Mouse (Mus musculus) limb, embryonic 13.5 days (tissue): ENCODE data around the gene Tgfb3. TPM values are rescaled to one million over a fixed set of nuclear protein-coding genes. Genes with fewer than 3 reads are reported as not detected.

ENCODE experiments used
- ATAC-seq: fragments of 200-750 bp; cut with Nextera tagmentation; 2 replicates; pipeline ENCODE4 v1.8.0; 2017; ENCODE audit warnings: low read depth, moderate number of reproducible peaks, moderate TSS enrichment; ENCODE audit not compliant: low FRiP score
- H3K27ac ChIP-seq: fragments of 300-500 bp; sonication (generic); 2 replicates; pipeline ENCODE4 v1.5.1; 2015; ENCODE audit warnings: inconsistent platforms, mild to moderate bottlenecking, moderate library complexity
- H3K27me3 ChIP-seq: fragments of 300-500 bp; sonication (generic); 2 replicates; pipeline ENCODE4 v1.6.1; 2015; ENCODE audit warnings: mild to moderate bottlenecking, inconsistent platforms
- H3K36me3 ChIP-seq: fragments of 300-500 bp; sonication (generic); 2 replicates; pipeline ENCODE4 v1.6.1; 2015; ENCODE audit warnings: inconsistent platforms, mild to moderate bottlenecking, moderate library complexity
- H3K4me1 ChIP-seq: fragments of 300-500 bp; sonication (generic); 2 replicates; pipeline ENCODE4 v1.6.1; 2015; ENCODE audit warnings: inconsistent platforms
- H3K4me2 ChIP-seq: fragments of 300-500 bp; sonication (generic); replicated peaks from 2 replicates; pipeline ENCODE4 v1.6.1; 2015; ENCODE audit warnings: inconsistent platforms, mild to moderate bottlenecking, moderate library complexity
- H3K4me3 ChIP-seq: fragments of 300-500 bp; sonication (generic); 2 replicates; pipeline ENCODE4 v1.5.1; 2015; ENCODE audit warnings: moderate library complexity, mild to moderate bottlenecking, inconsistent platforms
- H3K9ac ChIP-seq: fragments of 300-500 bp; sonication (generic); 2 replicates; pipeline ENCODE4 v1.6.1; 2015; ENCODE audit warnings: mild to moderate bottlenecking, inconsistent platforms
- H3K9me3 ChIP-seq: fragments of 300-500 bp; sonication (generic); 2 replicates; pipeline ENCODE4 v1.6.1; 2016; ENCODE audit warnings: inconsistent platforms
- WGBS: fragments of 180-500 bp; shearing (Covaris S2); methylation state at CpG from one replicate; pipeline ENCODE4 v1.1.7; 2015; 5-methylcytosine and 5-hydroxymethylcytosine counted together
- polyA plus RNA-seq: library from polyadenylated mRNA; unstranded; fragments of >200 nt; fragmentation: Nextera tagmentation; extraction: Ambion mirVana; gene quantifications from 2 replicates; pipeline ENCODE4 v1.2.1, GENCODE M21; 2015

Tgfb3 gene
- polyA plus RNA-seq, 1 experiment from 2014 or later: 73.3 TPM

DNA sequence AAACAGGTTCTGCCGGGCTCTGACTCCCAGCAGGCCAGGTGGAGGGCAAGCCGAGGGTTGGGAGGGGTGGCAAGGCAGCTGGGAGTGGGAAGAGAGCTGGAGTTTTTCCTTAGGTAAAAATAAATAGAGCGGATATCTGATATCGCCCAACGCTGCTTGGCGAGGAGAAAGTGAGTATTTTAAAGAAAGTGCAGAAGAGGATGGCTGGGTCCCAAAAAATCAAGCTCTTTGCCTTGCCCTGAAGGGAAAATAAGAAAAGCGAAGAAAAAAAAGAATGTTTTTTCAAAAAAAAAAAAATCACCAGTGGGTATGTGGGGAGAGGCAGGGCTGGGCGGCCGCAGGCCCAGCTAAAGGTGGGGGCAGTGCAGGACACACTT lies 677 bp downstream of the Tgfb3 start:
- WGBS: 7% methylated on average over 9 of the region's 9 CpGs
- Histone ChIP-seq H3K4me1 (peaks cover 60% of the 10 kb centered on the region), H3K9ac (peak overlapping the region; percentile 78), H3K9me3 (no peaks in the 10 kb centered on the region), H3K27me3 (no peaks in the 10 kb centered on the region), H3K4me3 (peak overlapping the region; percentile 58), H3K4me2 (peak overlapping the region; percentile 97), H3K27ac (peak overlapping the region; percentile 99), H3K36me3 (peaks cover 16% of the 10 kb centered on the region)
- ATAC-seq: no peak

DNA sequence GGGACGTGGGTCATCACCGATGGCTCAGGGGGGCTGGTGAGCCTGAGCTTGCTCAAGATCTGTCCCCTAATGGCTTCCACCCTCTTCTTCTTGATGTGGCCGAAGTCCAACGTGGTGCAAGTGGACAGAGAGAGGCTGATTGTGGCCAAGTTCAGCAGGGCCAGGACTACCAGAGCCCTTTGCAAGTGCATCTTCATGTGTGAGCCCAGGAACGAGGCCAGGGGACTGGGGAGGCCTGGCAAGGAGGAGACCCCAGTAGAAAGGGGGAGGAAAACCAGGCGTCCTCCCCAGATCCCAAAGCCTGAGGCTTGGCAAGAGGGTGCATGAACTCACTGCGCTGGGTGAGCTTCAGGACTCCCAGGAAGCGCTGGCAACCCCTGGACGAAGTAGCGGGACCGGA lies 1.1 kb downstream of the Tgfb3 start:
- Histone ChIP-seq H3K4me2 (peak overlapping the region; percentile 97), H3K4me1 (peaks cover 58% of the 10 kb centered on the region), H3K9me3 (no peaks in the 10 kb centered on the region), H3K36me3 (peaks cover 16% of the 10 kb centered on the region), H3K27me3 (no peaks in the 10 kb centered on the region), H3K9ac (peak overlapping the region; percentile 78), H3K4me3 (peak overlapping the region; percentile 58), H3K27ac (peak overlapping the region; percentile 99)
- 16% methylated on average over 11 of the region's 11 CpGs for WGBS
- ATAC-seq: no peak

DNA sequence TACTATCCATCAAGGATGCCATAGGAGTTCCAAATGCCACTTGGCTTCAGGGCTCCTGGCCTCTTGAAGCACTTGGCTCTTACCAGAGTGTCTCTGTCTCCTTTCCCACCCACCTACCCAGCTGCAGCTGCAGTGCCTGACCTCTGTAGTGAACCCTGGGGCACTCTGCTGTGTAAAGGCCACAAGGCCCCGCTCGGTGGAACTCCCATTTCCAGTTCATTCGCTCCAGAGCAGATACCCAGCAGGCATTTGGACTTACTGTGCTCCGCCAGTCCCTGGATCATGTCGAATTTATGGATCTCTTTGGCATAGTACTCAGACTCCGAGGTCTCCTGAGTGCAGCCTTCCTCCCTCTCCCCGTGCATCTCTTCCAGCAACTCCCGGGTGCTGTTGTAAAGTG lies 1.5 kb downstream of the Tgfb3 start:
- H3K27me3 ChIP-seq: no peaks in the 10 kb centered on the region
- peak overlapping the region; percentile 58 for H3K4me3 ChIP-seq
- peaks cover 58% of the 10 kb centered on the region for H3K4me1 ChIP-seq
- ATAC-seq: no peak
- peaks cover 19% of the 10 kb centered on the region for H3K36me3 ChIP-seq
- H3K9me3 ChIP-seq: no peaks in the 10 kb centered on the region
- peak overlapping the region; percentile 78 for H3K9ac ChIP-seq
- H3K27ac ChIP-seq: peak overlapping the region; percentile 99
- WGBS: 6% methylated on average over 8 of the region's 8 CpGs
- peak overlapping the region; percentile 97 for H3K4me2 ChIP-seq

DNA sequence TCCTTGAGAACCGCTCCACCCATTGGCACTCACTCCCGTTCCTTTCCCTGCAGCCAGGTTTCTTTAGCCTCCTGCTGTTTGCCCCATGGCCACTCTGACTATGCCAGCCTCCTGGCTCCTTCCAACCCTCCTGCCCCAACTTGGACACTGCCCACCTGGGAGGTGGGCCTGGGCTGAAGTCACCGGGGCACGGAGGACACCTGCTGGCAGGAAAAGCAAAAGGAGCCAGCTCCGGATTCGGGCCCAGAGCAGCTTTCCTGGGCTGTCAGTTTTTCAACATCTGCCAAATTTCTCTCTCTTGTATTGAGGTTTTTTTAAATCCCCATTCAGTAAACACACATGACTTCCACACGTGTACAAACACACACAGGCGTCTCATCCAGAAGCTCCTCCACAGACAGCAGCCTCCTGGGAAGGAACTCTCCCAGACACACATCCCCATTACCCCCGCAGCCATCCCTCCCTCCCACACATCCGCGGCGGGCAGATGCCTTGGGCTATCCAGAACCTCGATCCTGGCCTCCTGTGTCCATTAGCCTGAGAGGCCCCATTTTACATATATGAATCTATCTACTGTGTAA lies 2.4 kb downstream of the Tgfb3 start:
- no peaks in the 10 kb centered on the region for H3K9me3 ChIP-seq
- H3K4me3 ChIP-seq: peak overlapping the region; percentile 58
- peaks cover 58% of the 10 kb centered on the region for H3K4me1 ChIP-seq
- no peaks in the 10 kb centered on the region for H3K27me3 ChIP-seq
- no peak for ATAC-seq
- peak overlapping the region; percentile 97 for H3K4me2 ChIP-seq
- whole genome bisulfite sequencing: 6% methylated on average over 13 of the region's 13 CpGs
- peak overlapping the region; percentile 78 for H3K9ac ChIP-seq
- no peak overlapping the region for H3K27ac ChIP-seq
- H3K36me3 ChIP-seq: peaks cover 28% of the 10 kb centered on the region

DNA sequence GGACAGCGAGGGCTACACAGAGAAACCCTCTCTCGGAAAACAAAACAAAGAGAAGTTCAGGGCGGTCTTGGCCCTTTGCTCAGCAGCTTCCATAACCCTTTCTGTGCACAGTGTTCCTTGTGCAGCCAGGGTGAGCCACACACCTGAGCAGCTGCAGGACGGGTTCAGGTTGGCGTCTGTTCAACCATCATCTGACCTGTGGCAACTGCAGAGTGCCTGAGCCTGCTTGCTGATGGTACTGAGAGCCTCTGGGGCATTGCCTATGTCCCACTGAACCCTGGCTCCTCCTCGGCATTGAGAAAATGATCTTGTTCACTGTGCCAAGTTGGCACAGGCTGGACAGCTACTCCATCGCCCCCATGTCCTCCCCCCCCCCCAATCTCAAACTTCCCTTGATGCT lies 3.5 kb downstream of the Tgfb3 start:
- Histone ChIP-seq H3K4me1 (peaks cover 58% of the 10 kb centered on the region), H3K27ac (no peak overlapping the region), H3K36me3 (peaks cover 38% of the 10 kb centered on the region), H3K4me3 (peak overlapping the region; percentile 58), H3K4me2 (peak overlapping the region; percentile 97), H3K27me3 (no peaks in the 10 kb centered on the region), H3K9ac (peak overlapping the region; percentile 78), H3K9me3 (no peaks in the 10 kb centered on the region)
- 88% methylated on average over 7 of the region's 7 CpGs for WGBS
- ATAC-seq: no peak

DNA sequence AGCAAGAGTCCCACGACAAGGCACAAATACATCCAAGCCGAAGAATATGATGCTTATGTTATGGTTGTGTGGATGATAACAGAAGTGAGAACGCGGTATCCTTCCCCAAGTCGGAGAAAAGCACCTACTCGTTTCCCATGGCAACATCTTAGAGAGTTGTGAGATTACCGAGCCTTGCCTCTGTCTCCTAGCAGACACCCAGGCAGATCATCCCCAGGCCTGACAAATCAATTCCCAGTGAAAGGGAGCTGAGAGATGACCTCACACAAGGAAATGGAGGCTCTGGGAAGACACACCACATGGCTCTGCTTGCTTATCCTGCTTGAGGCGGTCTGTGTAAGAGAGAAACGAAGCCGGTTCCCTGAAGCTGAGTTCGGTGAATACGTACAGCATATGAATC lies 4.2 kb downstream of the Tgfb3 start:
- Histone ChIP-seq H3K4me2 (peak overlapping the region; percentile 97), H3K4me3 (no peak overlapping the region), H3K9ac (no peak overlapping the region), H3K27me3 (no peaks in the 10 kb centered on the region), H3K4me1 (peaks cover 52% of the 10 kb centered on the region), H3K36me3 (peaks cover 45% of the 10 kb centered on the region), H3K27ac (no peak overlapping the region), H3K9me3 (no peaks in the 10 kb centered on the region)
- ATAC-seq: no peak
- WGBS: 89% methylated on average over 12 of the region's 12 CpGs

DNA sequence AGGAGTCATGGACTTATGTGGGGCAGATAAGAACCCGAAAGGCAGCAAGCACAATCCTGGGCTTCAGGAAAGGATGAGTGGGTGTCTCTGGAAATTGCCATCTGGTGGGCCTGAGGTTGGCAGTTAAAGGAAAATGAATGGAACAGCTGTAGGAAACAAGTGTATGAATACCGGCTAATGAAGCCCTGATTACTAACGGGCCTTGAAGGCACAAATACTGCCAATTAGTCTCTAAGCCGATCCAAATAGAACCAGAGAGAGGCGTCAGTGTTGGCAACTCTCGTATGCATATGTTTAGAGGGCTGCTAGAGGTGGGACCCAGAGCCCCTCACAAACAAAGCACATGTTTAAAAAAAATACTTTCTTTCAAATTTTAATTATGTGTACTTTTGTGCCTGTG lies 7.4 kb downstream of the Tgfb3 start:
- H3K27me3 ChIP-seq: no peaks in the 10 kb centered on the region
- no peak overlapping the region for H3K4me2 ChIP-seq
- H3K4me1 ChIP-seq: peaks cover 44% of the 10 kb centered on the region
- H3K36me3 ChIP-seq: peaks cover 78% of the 10 kb centered on the region
- H3K4me3 ChIP-seq: no peak overlapping the region
- no peak overlapping the region for H3K9ac ChIP-seq
- no peaks in the 10 kb centered on the region for H3K9me3 ChIP-seq
- ATAC-seq: no peak
- H3K27ac ChIP-seq: no peak overlapping the region
- 69% methylated on average over 6 of the region's 6 CpGs for WGBS

DNA sequence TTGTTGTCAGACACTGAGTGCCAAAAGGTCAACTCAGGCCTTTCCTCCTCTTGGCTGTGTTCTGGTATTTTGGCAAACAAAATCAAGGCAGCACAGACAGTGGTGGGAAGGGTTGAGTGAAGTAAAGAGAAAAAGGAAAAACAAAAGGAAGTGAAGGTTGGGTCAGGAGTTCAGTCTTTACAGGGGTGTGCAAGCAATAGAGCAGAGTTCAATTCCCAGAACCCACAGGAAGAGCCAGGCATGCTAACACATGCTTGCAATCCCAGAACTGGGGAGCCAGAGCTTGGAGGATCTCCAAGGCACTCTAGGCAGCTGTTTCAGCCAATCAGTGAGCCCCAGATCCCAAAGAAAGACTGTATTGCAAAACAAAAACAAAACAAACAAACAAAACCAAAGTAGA lies 14.0 kb downstream of the Tgfb3 start:
- Histone ChIP-seq H3K4me2 (no peak overlapping the region), H3K4me3 (no peak overlapping the region), H3K27me3 (no peaks in the 10 kb centered on the region), H3K36me3 (peaks cover 91% of the 10 kb centered on the region), H3K9me3 (no peaks in the 10 kb centered on the region), H3K4me1 (peaks cover 10% of the 10 kb centered on the region), H3K9ac (no peak overlapping the region), H3K27ac (no peak overlapping the region)
- ATAC-seq: no peak

DNA sequence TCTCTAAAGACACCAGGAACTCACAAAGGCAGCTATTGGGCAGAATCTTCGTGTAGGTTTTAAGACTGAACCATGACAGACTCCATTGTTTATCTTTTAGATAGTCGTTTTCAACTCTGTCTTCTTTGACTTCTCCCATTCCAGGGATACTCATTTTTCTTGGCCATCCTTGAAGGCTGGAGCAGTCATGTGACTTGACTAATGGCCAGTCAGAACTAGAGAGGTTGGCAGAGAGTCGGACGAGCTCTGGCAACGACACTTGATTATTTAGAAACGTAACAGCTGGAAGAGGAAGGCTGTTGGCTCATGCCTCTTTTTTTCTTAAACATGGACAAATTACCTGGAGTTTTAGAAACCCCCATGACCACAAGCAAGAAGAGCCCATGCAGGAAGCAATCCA lies 19.5 kb downstream of the Tgfb3 start:
- H3K27me3 ChIP-seq: no peaks in the 10 kb centered on the region
- no peak overlapping the region for H3K4me2 ChIP-seq
- WGBS: 88% methylated on average over 6 of the region's 6 CpGs
- H3K4me3 ChIP-seq: no peak overlapping the region
- no peak overlapping the region for H3K27ac ChIP-seq
- no peaks in the 10 kb centered on the region for H3K9me3 ChIP-seq
- no peak for ATAC-seq
- H3K36me3 ChIP-seq: peaks cover 85% of the 10 kb centered on the region
- H3K9ac ChIP-seq: no peak overlapping the region
- no peaks in the 10 kb centered on the region for H3K4me1 ChIP-seq

DNA sequence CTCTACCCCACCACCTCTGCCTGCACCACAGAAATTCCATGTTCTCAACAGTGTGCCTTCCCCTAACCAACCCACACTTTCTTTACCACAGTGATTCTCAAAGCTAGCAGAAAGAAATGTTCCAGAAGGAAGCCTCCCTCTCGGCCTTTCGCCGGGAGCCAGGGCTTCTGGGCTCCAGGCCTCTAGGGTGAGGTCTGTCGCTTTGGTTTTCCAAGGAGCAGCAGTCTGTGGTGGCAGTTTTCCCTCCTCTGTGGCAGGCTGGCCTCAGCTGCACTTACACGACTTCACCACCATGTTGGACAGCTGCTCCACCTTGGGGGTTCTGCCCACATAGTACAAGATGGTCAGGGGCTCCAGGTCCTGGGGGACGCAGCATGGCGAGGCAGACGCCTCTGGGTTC lies 21.3 kb downstream of the Tgfb3 start:
- H3K27me3 ChIP-seq: no peaks in the 10 kb centered on the region
- 84% methylated on average over 8 of the region's 8 CpGs for WGBS
- no peak for ATAC-seq
- H3K9me3 ChIP-seq: no peaks in the 10 kb centered on the region
- no peak overlapping the region for H3K27ac ChIP-seq
- H3K36me3 ChIP-seq: peaks cover 67% of the 10 kb centered on the region
- no peak overlapping the region for H3K9ac ChIP-seq
- no peak overlapping the region for H3K4me3 ChIP-seq
- no peaks in the 10 kb centered on the region for H3K4me1 ChIP-seq
- H3K4me2 ChIP-seq: no peak overlapping the region

DNA sequence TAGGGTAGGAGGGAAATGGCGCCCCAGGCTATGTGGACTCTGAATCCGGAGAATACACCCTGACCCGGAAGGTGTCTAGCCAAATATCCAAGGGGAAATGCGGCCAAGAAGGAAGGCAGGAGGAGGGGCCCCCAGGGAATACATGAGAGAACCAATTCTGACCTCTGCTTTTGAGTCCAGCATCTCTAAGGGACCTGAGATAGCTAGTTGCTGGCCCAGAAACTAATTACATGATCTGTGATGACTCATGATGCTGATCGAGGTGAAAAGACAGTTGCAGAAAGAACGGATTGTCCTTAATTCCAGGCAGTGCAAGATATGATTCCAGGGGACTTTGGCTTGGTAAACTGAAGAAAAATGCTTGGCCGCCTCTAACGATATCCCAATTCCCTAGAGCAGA lies 21.9 kb downstream of the Tgfb3 start:
- no peaks in the 10 kb centered on the region for H3K9me3 ChIP-seq
- H3K9ac ChIP-seq: no peak overlapping the region
- no peak overlapping the region for H3K4me3 ChIP-seq
- no peaks in the 10 kb centered on the region for H3K4me1 ChIP-seq
- ATAC-seq: no peak
- no peak overlapping the region for H3K4me2 ChIP-seq
- no peaks in the 10 kb centered on the region for H3K27me3 ChIP-seq
- H3K36me3 ChIP-seq: peaks cover 62% of the 10 kb centered on the region
- H3K27ac ChIP-seq: no peak overlapping the region
- 84% methylated on average over 8 of the region's 8 CpGs for WGBS

DNA sequence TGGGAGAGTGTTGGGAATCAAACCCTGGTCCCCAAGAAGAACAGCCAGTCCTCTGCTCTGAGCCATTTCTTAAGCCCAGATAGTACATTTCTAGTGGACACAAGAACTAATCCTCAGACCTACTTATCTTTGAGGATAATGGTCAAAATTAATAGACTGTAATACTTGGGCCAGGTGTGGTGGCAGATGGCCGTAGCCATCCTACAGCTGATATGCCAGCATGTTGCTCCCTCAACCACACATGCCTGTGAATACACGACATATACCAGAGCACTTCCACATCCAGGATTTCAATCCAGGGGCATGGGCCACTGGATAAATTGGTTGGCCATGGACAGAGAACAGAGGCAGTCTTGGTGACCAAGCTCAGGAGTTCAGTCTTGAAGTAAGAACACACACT lies 23.5 kb downstream of the Tgfb3 start:
- Histone ChIP-seq H3K9me3 (no peaks in the 10 kb centered on the region), H3K4me2 (no peak overlapping the region), H3K36me3 (peaks cover 48% of the 10 kb centered on the region), H3K27ac (no peak overlapping the region), H3K4me3 (no peak overlapping the region), H3K4me1 (0 out of 2 replicates have a peak, but pooled peaks cover 7% of the 10 kb centered on the region), H3K9ac (no peak overlapping the region), H3K27me3 (no peaks in the 10 kb centered on the region)
- ATAC-seq: no peak
- 93% methylated on average over 2 of the region's 2 CpGs for WGBS

DNA sequence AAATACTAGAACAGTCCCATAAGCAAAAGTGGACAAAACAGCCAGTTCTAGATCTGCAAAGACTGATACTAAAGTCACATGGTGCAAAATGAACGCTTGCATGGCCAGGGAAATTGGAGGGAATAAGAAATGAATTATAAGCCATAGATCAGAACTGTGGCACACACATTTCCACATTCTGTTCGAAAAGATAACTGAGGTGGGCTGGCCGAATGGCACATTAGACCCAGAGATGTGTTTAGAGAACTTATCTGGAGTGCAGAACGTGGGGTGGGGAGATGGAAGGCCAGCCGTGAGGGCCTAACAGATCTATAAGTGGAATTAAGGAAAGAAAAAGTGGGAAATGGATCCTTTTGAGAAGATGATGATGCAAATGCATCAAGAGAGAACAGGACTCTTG lies 27.4 kb downstream of the Tgfb3 start:
- WGBS: 90% methylated on average over 5 of the region's 5 CpGs
- H3K9me3 ChIP-seq: no peaks in the 10 kb centered on the region
- peaks cover 16% of the 10 kb centered on the region for H3K36me3 ChIP-seq
- no peak overlapping the region for H3K9ac ChIP-seq
- no peaks in the 10 kb centered on the region for H3K27me3 ChIP-seq
- H3K4me1 ChIP-seq: peaks cover 15% of the 10 kb centered on the region; the same call in 1 of the 2 replicates
- H3K27ac ChIP-seq: no peak overlapping the region
- no peak overlapping the region for H3K4me3 ChIP-seq
- H3K4me2 ChIP-seq: no peak overlapping the region
- ATAC-seq: no peak
